Mouse (Mus musculus) forebrain, embryonic 16.5 days (tissue): ENCODE measurements around the gene Best2. TPM values are rescaled to one million over a fixed set of nuclear protein-coding genes. Genes with fewer than 3 reads are reported as not detected.
A peak's percentile ranks its signal among the peaks of the same experiment; 100 is the strongest.

Experiments used
- ATAC-seq: fragments of 200-750 bp; cut with Nextera tagmentation; 2 replicates; pipeline ENCODE4 v1.8.0; 2017; ENCODE audit warnings: mild to moderate bottlenecking, moderate library complexity
- H3K27ac ChIP-seq: fragments of 300-500 bp; sonication (generic); 2 replicates; pipeline ENCODE4 v1.5.1; 2014; ENCODE audit warnings: low read length, control low read depth
- H3K27me3 ChIP-seq: fragments of 300-500 bp; sonication (generic); replicated peaks from 2 replicates; pipeline ENCODE4 v1.6.1; 2014; ENCODE audit warnings: low read length; ENCODE audit not compliant: control insufficient read depth, insufficient read depth
- H3K36me3 ChIP-seq: fragments of 300-500 bp; sonication (generic); 2 replicates; pipeline ENCODE4 v1.6.1; 2014; ENCODE audit not compliant: control insufficient read depth, insufficient read depth
- H3K4me1 ChIP-seq: fragments of 300-500 bp; sonication (generic); replicated peaks from 2 replicates; pipeline ENCODE4 v1.6.1; 2014; ENCODE audit warnings: low read length; ENCODE audit not compliant: control insufficient read depth, insufficient read depth
- H3K4me2 ChIP-seq: fragments of 300-500 bp; sonication (generic); 2 replicates; pipeline ENCODE4 v1.6.1; 2014; ENCODE audit warnings: mild to moderate bottlenecking, low read length, control low read depth
- H3K4me3 ChIP-seq: fragments of 300-500 bp; sonication (generic); replicated peaks from 2 replicates; pipeline ENCODE4 v1.5.1; 2014; ENCODE audit warnings: mild to moderate bottlenecking, low read length, control low read depth
- H3K9ac ChIP-seq: fragments of 300-500 bp; sonication (generic); replicated peaks from 2 replicates; pipeline ENCODE4 v1.6.1; 2014; ENCODE audit warnings: low read depth, low read length, control low read depth
- H3K9me3 ChIP-seq: fragments of 300-500 bp; sonication (generic); 2 replicates; pipeline ENCODE4 v1.6.1; 2016; ENCODE audit warnings: low read length; ENCODE audit not compliant: control insufficient read depth
- WGBS: fragments of 180-500 bp; shearing (Covaris S2); extraction: QIAGEN DNeasy Blood & Tissue Kit; methylation state at CpG from one replicate; pipeline ENCODE4 v1.1.7; 2014; 5-methylcytosine and 5-hydroxymethylcytosine counted together
- polyA plus RNA-seq: library from polyadenylated mRNA; unstranded; fragments of >200 nt; fragmentation: Nextera tagmentation; extraction: Ambion mirVana; gene quantifications from 2 replicates; pipeline ENCODE4 v1.2.1, GENCODE M21; 2015

Gene Best2
- polyA plus RNA-seq, 1 experiment from 2014 or later: not detected

- H3K36me3 ChIP-seq: no peaks in the 10 kb centered on the region
- no peaks in the 10 kb centered on the region for H3K27me3 ChIP-seq
- no peak overlapping the region for H3K27ac ChIP-seq
- peaks cover 8% of the 10 kb centered on the region for H3K4me1 ChIP-seq
- no peak overlapping the region for H3K9ac ChIP-seq
- no peaks in the 10 kb centered on the region for H3K9me3 ChIP-seq
- no peak overlapping the region for H3K4me2 ChIP-seq
- ATAC-seq: no peak
- WGBS: 85% methylated on average over 5 of the region's 5 CpGs
- H3K4me3 ChIP-seq: no peak overlapping the region
These were observed 17.4 kb downstream of the Best2 start for GRCm38 (mm10) chr8:84996978-84997377.

GRCm38 (mm10) chr8:84995680-84996079 lies 18.7 kb downstream of the Best2 start:
- Histone ChIP-seq H3K9me3 (no peaks in the 10 kb centered on the region), H3K27me3 (no peaks in the 10 kb centered on the region), H3K36me3 (no peaks in the 10 kb centered on the region), H3K4me3 (no peak overlapping the region), H3K4me1 (peaks cover 13% of the 10 kb centered on the region), H3K4me2 (no peak overlapping the region), H3K27ac (no peak overlapping the region), H3K9ac (peak overlapping the region; percentile 29; the same call in 1 of the 2 replicates)
- WGBS: 14% methylated on average over 25 of the region's 25 CpGs
- ATAC-seq: peak; percentile 15; the same call in 1 of the 2 replicates

- H3K4me1 ChIP-seq: peaks cover 19% of the 10 kb centered on the region
- no peak overlapping the region for H3K9ac ChIP-seq
- no peaks in the 10 kb centered on the region for H3K27me3 ChIP-seq
These were observed 20.0 kb downstream of the Best2 start for GRCm38 (mm10) chr8:84994375-84994774.

GRCm38 (mm10) chr8:84990836-84991235 lies 23.5 kb downstream of the Best2 start:
- H3K9me3 ChIP-seq: no peaks in the 10 kb centered on the region
- WGBS: 2% methylated on average over 15 of the region's 15 CpGs
- H3K9ac ChIP-seq: peak overlapping the region; percentile 81
- 0 out of 2 replicates have a peak overlapping the region, but pooled peaks have one; percentile 28 for H3K27ac ChIP-seq
- ATAC-seq: peak; percentile 7; the same call in 1 of the 2 replicates
- H3K4me2 ChIP-seq: peak overlapping the region; percentile 97
- H3K27me3 ChIP-seq: peaks cover 10% of the 10 kb centered on the region; the same call in 1 of the 2 replicates
- H3K4me1 ChIP-seq: peaks cover 20% of the 10 kb centered on the region
- H3K36me3 ChIP-seq: no peaks in the 10 kb centered on the region
- peak overlapping the region; percentile 74 for H3K4me3 ChIP-seq

More at GRCm38 (mm10) chr8:84994375-84994774, 20.0 kb downstream of the Best2 start:
- Histone ChIP-seq H3K4me3 (no peak overlapping the region), H3K27ac (no peak overlapping the region), H3K9me3 (no peaks in the 10 kb centered on the region), H3K4me2 (no peak overlapping the region), H3K36me3 (no peaks in the 10 kb centered on the region)
- no peak for ATAC-seq
- WGBS: 92% methylated on average over 9 of the region's 9 CpGs

GRCm38 (mm10) chr8:84990349-84990748 lies 24.0 kb downstream of the Best2 start, which contains the start of gene Hook2:
Hook2 (plus strand) TSS chr8:84990603.
- Histone ChIP-seq H3K27ac (peak within 1 kb of the TSS; percentile 82), H3K36me3 (no peaks in the 10 kb centered on the region), H3K9me3 (no peaks in the 10 kb centered on the region), H3K27me3 (peaks cover 10% of the 10 kb centered on the region; the same call in 1 of the 2 replicates), H3K4me3 (peak within 1 kb of the TSS; percentile 74), H3K4me1 (peaks cover 25% of the 10 kb centered on the region), H3K4me2 (peak within 1 kb of the TSS; percentile 97), H3K9ac (peak within 1 kb of the TSS; percentile 81)
- ATAC-seq: peak; percentile 89
- 0% methylated on average over 26 of the region's 28 CpGs for WGBS

GRCm38 (mm10) chr8:84989810-84990209 lies 24.5 kb downstream of the Best2 start:
- Histone ChIP-seq H3K4me2 (peak overlapping the region; percentile 97), H3K9me3 (no peaks in the 10 kb centered on the region), H3K27ac (peak overlapping the region; percentile 82), H3K9ac (peak overlapping the region; percentile 59), H3K27me3 (peaks cover 10% of the 10 kb centered on the region; the same call in 1 of the 2 replicates), H3K36me3 (no peaks in the 10 kb centered on the region), H3K4me1 (peaks cover 30% of the 10 kb centered on the region), H3K4me3 (peak overlapping the region; percentile 74)
- under 1% methylated on average over 15 of the region's 15 CpGs for WGBS
- peak; percentile 51 for ATAC-seq

- peaks cover 33% of the 10 kb centered on the region for H3K4me1 ChIP-seq
- no peak for ATAC-seq
- 12% methylated on average over 15 of the region's 15 CpGs for WGBS
- no peaks in the 10 kb centered on the region for H3K36me3 ChIP-seq
- peaks cover 10% of the 10 kb centered on the region; the same call in 1 of the 2 replicates for H3K27me3 ChIP-seq
- no peak overlapping the region for H3K4me3 ChIP-seq
- H3K9me3 ChIP-seq: no peaks in the 10 kb centered on the region
- no peak overlapping the region for H3K27ac ChIP-seq
- peak overlapping the region; percentile 97 for H3K4me2 ChIP-seq
- H3K9ac ChIP-seq: 0 out of 2 replicates have a peak overlapping the region, but pooled peaks have one; percentile 26
These were observed 25.0 kb downstream of the Best2 start for GRCm38 (mm10) chr8:84989311-84989731.

GRCm38 (mm10) chr8:84987903-84988302 lies 26.4 kb downstream of the Best2 start:
- peaks cover 33% of the 10 kb centered on the region for H3K4me1 ChIP-seq
- H3K4me3 ChIP-seq: no peak overlapping the region
- H3K36me3 ChIP-seq: no peaks in the 10 kb centered on the region
- 73% methylated on average over 2 of the region's 2 CpGs for WGBS
- no peak overlapping the region for H3K9ac ChIP-seq
- peaks cover 10% of the 10 kb centered on the region; the same call in 1 of the 2 replicates for H3K27me3 ChIP-seq
- no peaks in the 10 kb centered on the region for H3K9me3 ChIP-seq
- no peak for ATAC-seq
- H3K4me2 ChIP-seq: no peak overlapping the region
- no peak overlapping the region for H3K27ac ChIP-seq

- Histone ChIP-seq H3K36me3 (no peaks in the 10 kb centered on the region), H3K4me2 (no peak overlapping the region)
- WGBS: 80% methylated on average over 5 of the region's 5 CpGs
These were observed 26.9 kb downstream of the Best2 start for GRCm38 (mm10) chr8:84987388-84987787.

More at GRCm38 (mm10) chr8:84987388-84987787, 26.9 kb downstream of the Best2 start:
- no peaks in the 10 kb centered on the region for H3K9me3 ChIP-seq
- no peak overlapping the region for H3K9ac ChIP-seq
- peaks cover 10% of the 10 kb centered on the region; the same call in 1 of the 2 replicates for H3K27me3 ChIP-seq
- peaks cover 33% of the 10 kb centered on the region for H3K4me1 ChIP-seq
- no peak overlapping the region for H3K4me3 ChIP-seq
- no peak overlapping the region for H3K27ac ChIP-seq
- no peak for ATAC-seq
